Mouse (Mus musculus): ENCODE data around the gene Gpr162. TPM values are rescaled to one million over a fixed set of nuclear protein-coding genes. Genes with fewer than 3 reads are reported as not detected.

The Gpr162 gene
- polyA plus RNA-seq, 1 experiment: not detected

GRCm38 (mm10) chr6:124888555-124889125 is 24.9 kb upstream of the Gpr162 start:
- no peak for TF ChIP-seq GATA1 (IDR thresholded peaks at IDR 0.05; ENCODE audit: low read length)

GRCm38 (mm10) chr6:124887986-124888385 is 24.2 kb upstream of the Gpr162 start, which contains the start of gene Cd4:
Gene Cd4 (minus strand): TSS chr6:124888221.
- TF ChIP-seq GATA1 (IDR thresholded peaks at IDR 0.05; ENCODE audit: low read length): no peak

- no peak for TF ChIP-seq GATA1 (IDR thresholded peaks at IDR 0.05; ENCODE audit: low read length)
Measured at GRCm38 (mm10) chr6:124885956-124886381, 22.2 kb upstream of the Gpr162 start.

- no peak for TF ChIP-seq GATA1 (IDR thresholded peaks at IDR 0.05; ENCODE audit: low read length)
Measured at GRCm38 (mm10) chr6:124884714-124885500, 21.1 kb upstream of the Gpr162 start.

GRCm38 (mm10) chr6:124883351-124883750 is 19.6 kb upstream of the Gpr162 start:
- no peak for TF ChIP-seq GATA1 (IDR thresholded peaks at IDR 0.05; ENCODE audit: low read length)

GRCm38 (mm10) chr6:124881821-124882220 is 18.0 kb upstream of the Gpr162 start:
- TF ChIP-seq GATA1 (IDR thresholded peaks at IDR 0.05; ENCODE audit: low read length): no peak

GRCm38 (mm10) chr6:124879390-124879789 is 15.6 kb upstream of the Gpr162 start:
- no peak for TF ChIP-seq GATA1 (IDR thresholded peaks at IDR 0.05; ENCODE audit: low read length)

GRCm38 (mm10) chr6:124874348-124874747 is 10.6 kb upstream of the Gpr162 start:
- no peak for TF ChIP-seq GATA1 (IDR thresholded peaks at IDR 0.05; ENCODE audit: low read length)

- no peak for TF ChIP-seq GATA1 (IDR thresholded peaks at IDR 0.05; ENCODE audit: low read length)
Measured at GRCm38 (mm10) chr6:124866560-124866959, 2.8 kb upstream of the Gpr162 start.

- TF ChIP-seq GATA1 (IDR thresholded peaks at IDR 0.05; ENCODE audit: low read length): no peak
Measured at GRCm38 (mm10) chr6:124865766-124866362, 2.1 kb upstream of the Gpr162 start.

GRCm38 (mm10) chr6:124863125-124863657 is 592 bp downstream of the Gpr162 start:
- no peak for TF ChIP-seq GATA1 (IDR thresholded peaks at IDR 0.05; ENCODE audit: low read length)

GRCm38 (mm10) chr6:124862406-124863124 is 1.2 kb downstream of the Gpr162 start:
- no peak for TF ChIP-seq GATA1 (IDR thresholded peaks at IDR 0.05; ENCODE audit: low read length)

- no peak for TF ChIP-seq GATA1 (IDR thresholded peaks at IDR 0.05; ENCODE audit: low read length)
Measured at GRCm38 (mm10) chr6:124861802-124862201, 2.0 kb downstream of the Gpr162 start.

- TF ChIP-seq GATA1 (IDR thresholded peaks at IDR 0.05; ENCODE audit: low read length): no peak
Measured at GRCm38 (mm10) chr6:124861266-124861665, 2.5 kb downstream of the Gpr162 start.

- TF ChIP-seq GATA1 (IDR thresholded peaks at IDR 0.05; ENCODE audit: low read length): no peak
Measured at GRCm38 (mm10) chr6:124860511-124860910, 3.3 kb downstream of the Gpr162 start.

- TF ChIP-seq GATA1 (IDR thresholded peaks at IDR 0.05; ENCODE audit: low read length): no peak
Measured at GRCm38 (mm10) chr6:124859725-124860124, 4.1 kb downstream of the Gpr162 start.

Data from G1E-ER4 (cell line).